Mouse (Mus musculus): Measurements from ENCODE around the gene Pxylp1. TPM values are rescaled to one million over a fixed set of nuclear protein-coding genes. Genes with fewer than 3 reads are reported as not detected.
"Not testable (repeated sequence)": the region's sequence is repeated elsewhere in the genome, so short reads cannot be mapped to it uniquely, and the experiment has no call there.

The Pxylp1 gene
- polyA plus RNA-seq (2015; fragmentation: Nextera tagmentation; extraction: Ambion mirVana) = 1.9 and 2.4 TPM in 2 replicates

- WGBS (ENCODE audit: insufficient replicate concordance) = 27% methylated on average over 3 of the region's 3 CpGs
- Histone ChIP-seq H3K4me2 (no peak within 1 kb of the TSS), H3K4me3 (replicated peaks) (no peak within 1 kb of the TSS), H3K27me3 (peaks cover 42% of the 10 kb centered on the region), H3K27ac (no peak within 1 kb of the TSS), H3K4me1 (replicated peaks) (peaks cover 15% of the 10 kb centered on the region), H3K9me3 (replicated peaks) (no peaks in the 10 kb centered on the region), H3K36me3 (no peaks in the 10 kb centered on the region), H3K9ac (no peak within 1 kb of the TSS)
- DNase-seq = no peak
- ATAC-seq (ENCODE audit: low read depth) = no peak
These were observed at the start of gene Pxylp1 for GRCm38 (mm10) chr9:96892546-96892945. TSS of gene Pxylp1 (minus strand) at chr9:96892669.

GRCm38 (mm10) chr9:96938887-96939286 is 46.4 kb upstream of the Pxylp1 start:
- DNase-seq (no peak), ATAC-seq (ENCODE audit: low read depth) (no peak)
- no peaks in the 10 kb centered on the region for H3K9me3 ChIP-seq (replicated peaks)
- no peak overlapping the region for H3K27ac ChIP-seq
- no peak overlapping the region for H3K4me3 ChIP-seq (replicated peaks)
- H3K4me1 ChIP-seq (replicated peaks) = no peaks in the 10 kb centered on the region
- WGBS (ENCODE audit: insufficient replicate concordance) = 53% methylated on average over 5 of the region's 5 CpGs
- no peak overlapping the region for H3K4me2 ChIP-seq
- no peak overlapping the region for H3K9ac ChIP-seq
- H3K36me3 ChIP-seq = no peaks in the 10 kb centered on the region
- peaks cover 18% of the 10 kb centered on the region; the same call in 1 of the 2 replicates for H3K27me3 ChIP-seq

- H3K4me1 ChIP-seq (replicated peaks); H3K27ac ChIP-seq; DNase-seq; ATAC-seq (ENCODE audit: low read depth); H3K4me2 ChIP-seq; H3K4me3 ChIP-seq (replicated peaks); H3K9ac ChIP-seq; H3K36me3 ChIP-seq; H3K9me3 ChIP-seq (replicated peaks): not testable (repeated sequence)
- H3K27me3 ChIP-seq = peaks cover 11% of the 10 kb centered on the region
- 32% methylated on average over 2 of the region's 2 CpGs for whole genome bisulfite sequencing (ENCODE audit: insufficient replicate concordance)
These were observed 44.0 kb upstream of the Pxylp1 start for GRCm38 (mm10) chr9:96936427-96936826.

GRCm38 (mm10) chr9:96935556-96936300 is 43.3 kb upstream of the Pxylp1 start:
- no peak for ATAC-seq (ENCODE audit: low read depth)
- Histone ChIP-seq H3K4me3 (replicated peaks) (no peak overlapping the region), H3K27me3 (peaks cover 11% of the 10 kb centered on the region), H3K9ac (no peak overlapping the region), H3K4me1 (replicated peaks) (no peaks in the 10 kb centered on the region), H3K27ac (no peak overlapping the region), H3K9me3 (replicated peaks) (0 out of 2 replicates have a peak, but pooled peaks cover 3% of the 10 kb centered on the region), H3K4me2 (no peak overlapping the region), H3K36me3 (no peaks in the 10 kb centered on the region)
- WGBS (ENCODE audit: insufficient replicate concordance) = 22% methylated on average over 15 of the region's 15 CpGs
- DNase-seq = no peak

- no peak overlapping the region for H3K27ac ChIP-seq
- H3K4me3 ChIP-seq (replicated peaks) = no peak overlapping the region
- no peak for ATAC-seq (ENCODE audit: low read depth)
- H3K4me2 ChIP-seq = no peak overlapping the region
- 55% methylated on average over 3 of the region's 3 CpGs for WGBS (ENCODE audit: insufficient replicate concordance)
- H3K9ac ChIP-seq = no peak overlapping the region
- H3K4me1 ChIP-seq (replicated peaks) = no peaks in the 10 kb centered on the region
- H3K36me3 ChIP-seq = no peaks in the 10 kb centered on the region
- peaks cover 13% of the 10 kb centered on the region for H3K27me3 ChIP-seq
- DNase-seq = no peak
- H3K9me3 ChIP-seq (replicated peaks) = 0 out of 2 replicates have a peak, but pooled peaks cover 3% of the 10 kb centered on the region
These were observed 42.3 kb upstream of the Pxylp1 start for GRCm38 (mm10) chr9:96934816-96935215.

GRCm38 (mm10) chr9:96932751-96933150 is 40.3 kb upstream of the Pxylp1 start:
- ATAC-seq (ENCODE audit: low read depth) (no peak), DNase-seq (no peak)
- Histone ChIP-seq H3K4me3 (replicated peaks) (no peak overlapping the region), H3K9ac (no peak overlapping the region), H3K27ac (no peak overlapping the region), H3K36me3 (no peaks in the 10 kb centered on the region), H3K4me1 (replicated peaks) (no peaks in the 10 kb centered on the region), H3K9me3 (replicated peaks) (0 out of 2 replicates have a peak, but pooled peaks cover 3% of the 10 kb centered on the region), H3K27me3 (peaks cover 19% of the 10 kb centered on the region), H3K4me2 (no peak overlapping the region)
- 73% methylated on average over 8 of the region's 8 CpGs for WGBS (ENCODE audit: insufficient replicate concordance)

- H3K36me3 ChIP-seq = no peaks in the 10 kb centered on the region
- no peak overlapping the region for H3K27ac ChIP-seq
- no peak for DNase-seq
- 70% methylated on average over 17 of the region's 17 CpGs for WGBS (ENCODE audit: insufficient replicate concordance)
- no peak overlapping the region for H3K9ac ChIP-seq
- no peak for ATAC-seq (ENCODE audit: low read depth)
- H3K4me1 ChIP-seq (replicated peaks) = no peaks in the 10 kb centered on the region
- peaks cover 9% of the 10 kb centered on the region; the same call in 1 of the 2 replicates for H3K27me3 ChIP-seq
- no peak overlapping the region for H3K4me2 ChIP-seq
- no peaks in the 10 kb centered on the region; the same call in 1 of the 2 replicates for H3K9me3 ChIP-seq (replicated peaks)
- H3K4me3 ChIP-seq (replicated peaks) = no peak overlapping the region
These were observed 31.3 kb upstream of the Pxylp1 start for GRCm38 (mm10) chr9:96923577-96924316.

- H3K9me3 ChIP-seq (replicated peaks) = no peaks in the 10 kb centered on the region; the same call in 1 of the 2 replicates
- H3K27me3 ChIP-seq = peaks cover 7% of the 10 kb centered on the region; the same call in 1 of the 2 replicates
- H3K4me1 ChIP-seq (replicated peaks) = no peaks in the 10 kb centered on the region
- 62% methylated on average over 6 of the region's 6 CpGs for WGBS (ENCODE audit: insufficient replicate concordance)
- H3K9ac ChIP-seq = no peak overlapping the region
- DNase-seq (no peak), ATAC-seq (ENCODE audit: low read depth) (no peak)
- H3K4me2 ChIP-seq = no peak overlapping the region
- H3K36me3 ChIP-seq = no peaks in the 10 kb centered on the region
- H3K27ac ChIP-seq = no peak overlapping the region
- no peak overlapping the region for H3K4me3 ChIP-seq (replicated peaks)
These were observed 30.6 kb upstream of the Pxylp1 start for GRCm38 (mm10) chr9:96923119-96923518.

GRCm38 (mm10) chr9:96916620-96917538 is 24.4 kb upstream of the Pxylp1 start:
- Histone ChIP-seq H3K27ac (no peak overlapping the region), H3K36me3 (no peaks in the 10 kb centered on the region), H3K9ac (no peak overlapping the region), H3K27me3 (no peaks in the 10 kb centered on the region), H3K4me1 (replicated peaks) (no peaks in the 10 kb centered on the region), H3K9me3 (replicated peaks) (no peaks in the 10 kb centered on the region), H3K4me2 (no peak overlapping the region), H3K4me3 (replicated peaks) (no peak overlapping the region)
- peak; percentile 54 for DNase-seq
- no peak for ATAC-seq (ENCODE audit: low read depth)
- WGBS (ENCODE audit: insufficient replicate concordance) = 33% methylated on average over 27 of the region's 27 CpGs

GRCm38 (mm10) chr9:96916076-96916475 is 23.6 kb upstream of the Pxylp1 start:
- no peak for ATAC-seq (ENCODE audit: low read depth)

GRCm38 (mm10) chr9:96914851-96915250 is 22.4 kb upstream of the Pxylp1 start:
- ATAC-seq (ENCODE audit: low read depth) (no peak), DNase-seq (no peak)
- no peak overlapping the region for H3K4me3 ChIP-seq (replicated peaks)
- no peak overlapping the region for H3K27ac ChIP-seq
- no peaks in the 10 kb centered on the region for H3K27me3 ChIP-seq
- no peaks in the 10 kb centered on the region for H3K9me3 ChIP-seq (replicated peaks)
- no peaks in the 10 kb centered on the region for H3K36me3 ChIP-seq
- H3K4me2 ChIP-seq = no peak overlapping the region
- H3K9ac ChIP-seq = no peak overlapping the region
- WGBS (ENCODE audit: insufficient replicate concordance) = 73% methylated on average over 6 of the region's 6 CpGs
- no peaks in the 10 kb centered on the region for H3K4me1 ChIP-seq (replicated peaks)

More at GRCm38 (mm10) chr9:96916076-96916475, 23.6 kb upstream of the Pxylp1 start:
- no peak overlapping the region for H3K9ac ChIP-seq
- DNase-seq = no peak
- no peaks in the 10 kb centered on the region for H3K9me3 ChIP-seq (replicated peaks)
- H3K27ac ChIP-seq = no peak overlapping the region
- no peak overlapping the region for H3K4me2 ChIP-seq
- H3K27me3 ChIP-seq = no peaks in the 10 kb centered on the region
- no peaks in the 10 kb centered on the region for H3K4me1 ChIP-seq (replicated peaks)
- no peaks in the 10 kb centered on the region for H3K36me3 ChIP-seq
- no peak overlapping the region for H3K4me3 ChIP-seq (replicated peaks)
- WGBS (ENCODE audit: insufficient replicate concordance) = 48% methylated on average over 7 of the region's 7 CpGs
